Mouse (Mus musculus): ENCODE data around the gene Agtrap.

GRCm38 (mm10) chr4:148066401-148066744, 21.5 kb downstream of the Agtrap start:
- TF ChIP-seq POLR2A (IDR thresholded peaks at IDR 0.05; ENCODE audit: control insufficient read depth, low read depth, low read length) (no peak), CTCF (IDR thresholded peaks at IDR 0.05; ENCODE audit: control insufficient read depth, insufficient read depth, insufficient replicate concordance, low read depth, low read length) (no peak)

Data from testis, adult 2 months (tissue).